Mouse (Mus musculus) lung, postnatal 0 days (tissue): ENCODE results near the gene Ppp1r18. TPM values are rescaled to one million over a fixed set of nuclear protein-coding genes. Genes with fewer than 3 reads are reported as not detected.
A peak's percentile ranks its signal among the peaks of the same experiment; 100 is the strongest.

Experiments used
- ATAC-seq: fragments of 200-750 bp; cut with Nextera tagmentation; 2 replicates; pipeline ENCODE4 v1.8.0; 2017; ENCODE audit warnings: moderate library complexity
- DNase-seq: peaks from one replicate; pipeline ENCODE4 v3.0.0-alpha.2; 2016; ENCODE audit warnings: low spot score
- H3K27ac ChIP-seq: fragments of 300-500 bp; sonication (generic); 2 replicates; pipeline ENCODE4 v1.5.1; 2014; ENCODE audit warnings: antibody characterized with exemption, mild to moderate bottlenecking, low read length, mixed read lengths
- H3K27me3 ChIP-seq: fragments of 300-500 bp; sonication (generic); replicated peaks from 2 replicates; pipeline ENCODE4 v1.6.1; 2014; ENCODE audit warnings: low read length, mixed read lengths; ENCODE audit not compliant: insufficient read depth
- H3K36me3 ChIP-seq: fragments of 300-500 bp; sonication (generic); 2 replicates; pipeline ENCODE4 v1.6.1; 2014; ENCODE audit warnings: low read length, mixed read lengths; ENCODE audit not compliant: insufficient read depth
- H3K4me1 ChIP-seq: fragments of 300-500 bp; sonication (generic); 2 replicates; pipeline ENCODE4 v1.6.1; 2014; ENCODE audit warnings: antibody characterized with exemption, low read depth, low read length, mixed read lengths; ENCODE audit not compliant: insufficient read depth
- H3K4me2 ChIP-seq: fragments of 300-500 bp; sonication (generic); replicated peaks from 2 replicates; pipeline ENCODE4 v1.6.1; 2014; ENCODE audit warnings: low read depth, mild to moderate bottlenecking, low read length, moderate library complexity, mixed read lengths
- H3K4me3 ChIP-seq: fragments of 300-500 bp; sonication (generic); 2 replicates; pipeline ENCODE4 v1.5.1; 2014; ENCODE audit warnings: low read depth, low read length
- H3K9ac ChIP-seq: fragments of 300-500 bp; sonication (generic); replicated peaks from 2 replicates; pipeline ENCODE4 v1.6.1; 2014; ENCODE audit warnings: low read depth, mild to moderate bottlenecking
- H3K9me3 ChIP-seq: fragments of 300-500 bp; sonication (generic); 2 replicates; pipeline ENCODE4 v1.6.1; 2016; ENCODE audit warnings: low read length, mixed read lengths
- CTCF ChIP-seq: IDR thresholded peaks from 2 replicates; pipeline ENCODE4 v1.5.1; 2016; ENCODE audit warnings: antibody characterized with exemption, mild to moderate bottlenecking
- EP300 ChIP-seq: IDR thresholded peaks from 2 replicates; pipeline ENCODE4 v1.6.1; 2016; ENCODE audit warnings: antibody characterized with exemption, mild to moderate bottlenecking, control low read depth
- WGBS: fragments of 180-500 bp; shearing (Covaris S2); extraction: QIAGEN DNeasy Blood & Tissue Kit; methylation state at CpG from one replicate; pipeline ENCODE4 v1.1.7; 2014; 5-methylcytosine and 5-hydroxymethylcytosine counted together
- polyA plus RNA-seq: library from polyadenylated mRNA; unstranded; fragments of >200 nt; fragmentation: Nextera tagmentation; extraction: Ambion mirVana; gene quantifications from 2 replicates; pipeline ENCODE4 v1.2.1, GENCODE M21; 2015

The Ppp1r18 gene
- polyA plus RNA-seq, 1 experiment from 2014 or later, result 25.4 TPM

- H3K4me1 ChIP-seq, result no peaks in the 10 kb centered on the region
- no peak overlapping the region for H3K9ac ChIP-seq
- H3K27ac ChIP-seq, result no peak overlapping the region; the same call in 1 of the 2 replicates
- DNase-seq (peak; percentile 94), ATAC-seq (peak; percentile 90)
- TF ChIP-seq CTCF, result peak; percentile 96
- no peak for TF ChIP-seq EP300
- 2% methylated on average over 21 of the region's 21 CpGs for WGBS
- no peaks in the 10 kb centered on the region for H3K27me3 ChIP-seq
- H3K36me3 ChIP-seq, result peaks cover 35% of the 10 kb centered on the region
- no peaks in the 10 kb centered on the region for H3K9me3 ChIP-seq
- H3K4me3 ChIP-seq, result no peak overlapping the region
- no peak overlapping the region for H3K4me2 ChIP-seq
These were observed 35.7 kb upstream of the Ppp1r18 start for GRCm38 (mm10) chr17:35829737-35830136.

GRCm38 (mm10) chr17:35832400-35833238, 32.8 kb upstream of the Ppp1r18 start:
- TF ChIP-seq CTCF (no peak), EP300 (no peak)
- DNase-seq (no peak), ATAC-seq (no peak)
- Histone ChIP-seq H3K4me1 (peaks cover 5% of the 10 kb centered on the region; the same call in 1 of the 2 replicates), H3K36me3 (peaks cover 39% of the 10 kb centered on the region), H3K4me2 (no peak overlapping the region), H3K27ac (no peak overlapping the region), H3K9ac (no peak overlapping the region), H3K9me3 (no peaks in the 10 kb centered on the region), H3K4me3 (no peak overlapping the region), H3K27me3 (no peaks in the 10 kb centered on the region)
- 57% methylated on average over 8 of the region's 8 CpGs for WGBS

DNA sequence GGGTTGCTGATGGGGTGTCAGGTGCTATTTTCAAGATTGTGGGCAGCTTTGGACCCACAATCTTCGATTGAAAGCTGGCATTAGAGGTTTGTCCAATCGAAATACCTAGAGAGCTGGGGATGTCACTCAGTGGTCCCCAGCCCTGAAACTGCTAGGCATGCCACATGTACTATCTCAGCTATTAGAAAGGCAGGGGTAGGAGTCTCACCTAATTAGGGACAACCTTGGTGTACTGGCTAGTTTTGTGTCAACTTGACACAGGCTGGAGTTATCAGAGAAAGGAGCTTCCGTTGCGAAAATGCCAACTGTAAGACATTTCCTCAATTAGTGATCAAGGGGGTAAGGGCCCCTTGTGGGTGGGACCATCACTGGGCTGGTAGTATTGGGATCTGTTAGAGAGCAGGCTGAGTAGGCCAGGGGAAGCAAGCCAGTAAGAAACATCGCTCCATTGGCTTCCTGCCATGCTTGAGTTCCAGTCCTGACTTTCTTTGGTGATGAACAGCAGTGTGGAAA, 32.1 kb upstream of the Ppp1r18 start:
- no peaks in the 10 kb centered on the region for H3K9me3 ChIP-seq
- H3K9ac ChIP-seq, result no peak overlapping the region
- no peaks in the 10 kb centered on the region for H3K27me3 ChIP-seq
- DNase-seq (no peak), ATAC-seq (no peak)
- H3K27ac ChIP-seq, result no peak overlapping the region
- WGBS, result 20% methylated on average over 5 of the region's 5 CpGs
- no peak overlapping the region for H3K4me2 ChIP-seq
- no peak overlapping the region for H3K4me3 ChIP-seq
- peaks cover 37% of the 10 kb centered on the region for H3K36me3 ChIP-seq
- H3K4me1 ChIP-seq, result peaks cover 5% of the 10 kb centered on the region; the same call in 1 of the 2 replicates
- TF ChIP-seq CTCF, result no peak
- no peak for TF ChIP-seq EP300

DNA sequence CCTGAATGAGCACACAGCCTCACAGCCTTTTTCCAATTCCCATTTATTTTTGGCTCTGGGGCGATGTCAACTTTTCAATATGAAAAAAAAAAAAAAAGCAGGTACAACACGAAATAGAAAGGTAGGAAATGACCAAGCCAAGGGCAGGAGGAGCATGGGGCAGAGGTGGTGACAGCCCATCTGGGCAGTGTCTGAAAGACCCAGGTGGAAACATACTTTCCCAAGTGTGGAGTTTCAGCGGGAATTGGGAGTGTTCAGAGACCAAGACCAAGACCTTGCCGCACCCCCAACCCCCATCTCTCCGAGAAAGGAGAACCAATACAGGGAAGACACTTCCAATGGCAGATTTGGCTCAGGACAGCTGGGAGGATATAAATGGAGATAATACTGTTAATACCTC, 31.5 kb upstream of the Ppp1r18 start:
- peaks cover 5% of the 10 kb centered on the region; the same call in 1 of the 2 replicates for H3K4me1 ChIP-seq
- H3K4me3 ChIP-seq, result no peak overlapping the region
- H3K27me3 ChIP-seq, result no peaks in the 10 kb centered on the region
- no peaks in the 10 kb centered on the region for H3K9me3 ChIP-seq
- 55% methylated on average over 5 of the region's 5 CpGs for WGBS
- peaks cover 36% of the 10 kb centered on the region for H3K36me3 ChIP-seq
- H3K4me2 ChIP-seq, result no peak overlapping the region
- no peak overlapping the region for H3K9ac ChIP-seq
- TF ChIP-seq CTCF, result no peak
- no peak for TF ChIP-seq EP300
- DNase-seq (no peak), ATAC-seq (no peak)
- H3K27ac ChIP-seq, result no peak overlapping the region

GRCm38 (mm10) chr17:35834696-35835422, 30.5 kb upstream of the Ppp1r18 start:
- no peak overlapping the region for H3K27ac ChIP-seq
- TF ChIP-seq EP300 (no peak), CTCF (peak; percentile 35)
- DNase-seq (no peak), ATAC-seq (no peak)
- no peaks in the 10 kb centered on the region for H3K9me3 ChIP-seq
- no peaks in the 10 kb centered on the region for H3K27me3 ChIP-seq
- WGBS, result 58% methylated on average over 26 of the region's 26 CpGs
- H3K36me3 ChIP-seq, result peaks cover 36% of the 10 kb centered on the region
- peaks cover 5% of the 10 kb centered on the region; the same call in 1 of the 2 replicates for H3K4me1 ChIP-seq
- no peak overlapping the region for H3K9ac ChIP-seq
- no peak overlapping the region; the same call in 1 of the 2 replicates for H3K4me2 ChIP-seq
- no peak overlapping the region for H3K4me3 ChIP-seq

DNA sequence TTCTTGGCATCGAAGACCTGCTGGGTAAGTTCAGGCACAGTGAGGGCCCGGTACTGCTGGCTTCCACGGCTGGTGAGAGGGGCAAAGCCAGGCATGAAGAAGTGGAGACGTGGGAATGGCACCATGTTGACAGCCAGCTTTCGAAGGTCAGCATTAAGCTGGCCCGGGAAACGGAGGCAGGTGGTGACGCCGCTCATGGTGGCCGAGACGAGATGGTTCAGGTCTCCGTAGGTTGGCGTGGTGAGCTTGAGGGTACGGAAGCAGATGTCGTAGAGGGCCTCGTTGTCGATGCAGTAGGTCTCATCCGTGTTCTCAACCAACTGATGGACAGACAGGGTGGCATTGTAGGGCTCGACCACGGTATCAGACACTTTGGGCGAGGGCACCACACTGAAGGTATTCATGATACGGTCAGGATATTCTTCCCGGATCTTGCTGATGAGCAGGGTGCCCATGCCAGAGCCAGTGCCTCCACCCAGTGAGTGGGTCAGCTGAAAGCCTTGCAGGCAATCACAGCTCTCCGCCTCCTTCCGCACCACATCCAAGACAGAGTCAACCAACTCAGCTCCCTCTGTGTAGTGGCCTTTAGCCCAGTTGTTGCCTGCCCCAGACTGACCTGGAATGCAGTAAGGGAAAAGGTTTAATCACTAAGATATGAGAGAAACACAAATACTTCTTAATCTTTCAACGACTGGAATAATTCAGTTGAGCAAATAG, 29.8 kb upstream of the Ppp1r18 start:
- no peaks in the 10 kb centered on the region for H3K27me3 ChIP-seq
- WGBS, result 51% methylated on average over 26 of the region's 26 CpGs
- no peak overlapping the region for H3K4me3 ChIP-seq
- ATAC-seq (no peak), DNase-seq (no peak)
- H3K27ac ChIP-seq, result no peak overlapping the region
- H3K4me1 ChIP-seq, result peaks cover 5% of the 10 kb centered on the region; the same call in 1 of the 2 replicates
- no peak overlapping the region; the same call in 1 of the 2 replicates for H3K4me2 ChIP-seq
- no peak overlapping the region for H3K9ac ChIP-seq
- H3K36me3 ChIP-seq, result peaks cover 36% of the 10 kb centered on the region
- TF ChIP-seq EP300 (no peak), CTCF (no peak)
- H3K9me3 ChIP-seq, result no peaks in the 10 kb centered on the region
